Mouse (Mus musculus): ENCODE results near the gene Col26a1. TPM values are rescaled to one million over a fixed set of nuclear protein-coding genes. Genes with fewer than 3 reads are reported as not detected.

The Col26a1 gene
- polyA plus RNA-seq, 1 experiment from 2014 or later: 42.6 TPM

GRCm38 (mm10) chr5:136907587-136907986 is 24.6 kb upstream of the Col26a1 start:
- 50% methylated on average over 9 of the region's 9 CpGs for WGBS
- no peaks in the 10 kb centered on the region for H3K27me3 ChIP-seq
- 0 out of 2 replicates have a peak, but pooled peaks cover 2% of the 10 kb centered on the region for H3K9me3 ChIP-seq
- peaks cover 20% of the 10 kb centered on the region for H3K36me3 ChIP-seq (replicated peaks)
- H3K4me2 ChIP-seq: peak overlapping the region; percentile 69
- ATAC-seq (ENCODE audit: low FRiP score): peak; percentile 28
- H3K4me1 ChIP-seq: peaks cover 12% of the 10 kb centered on the region
- H3K9ac ChIP-seq: peak overlapping the region; percentile 66
- H3K4me3 ChIP-seq (replicated peaks): peak overlapping the region; percentile 74
- no peak overlapping the region for H3K27ac ChIP-seq

GRCm38 (mm10) chr5:136905630-136906029 is 22.6 kb upstream of the Col26a1 start:
- Histone ChIP-seq H3K27ac (no peak overlapping the region), H3K4me1 (peaks cover 12% of the 10 kb centered on the region), H3K36me3 (replicated peaks) (0 out of 2 replicates have a peak, but pooled peaks cover 1% of the 10 kb centered on the region), H3K9ac (no peak overlapping the region), H3K9me3 (0 out of 2 replicates have a peak, but pooled peaks cover 2% of the 10 kb centered on the region), H3K27me3 (no peaks in the 10 kb centered on the region), H3K4me2 (no peak overlapping the region), H3K4me3 (replicated peaks) (no peak overlapping the region)
- WGBS: 55% methylated on average over 7 of the region's 7 CpGs
- no peak for ATAC-seq (ENCODE audit: low FRiP score)

DNA sequence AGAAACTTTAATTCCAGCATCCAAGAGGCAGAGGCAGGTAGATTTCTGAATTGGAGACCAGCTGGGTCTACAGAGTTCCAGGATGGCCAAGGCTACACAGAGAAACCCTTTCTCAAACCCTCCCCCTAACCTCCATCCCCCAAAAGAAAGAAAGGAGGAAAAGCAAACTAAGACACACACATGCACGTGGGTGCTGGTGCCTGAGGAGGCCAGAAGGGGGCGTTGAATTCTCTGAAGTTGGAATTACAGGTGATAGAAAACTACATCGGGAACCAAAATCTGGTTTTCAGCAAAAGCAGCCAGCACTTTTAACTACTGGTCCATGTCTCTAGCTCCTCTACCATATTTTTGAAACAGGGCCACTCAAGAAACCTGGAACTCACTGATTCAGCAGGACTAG is 21.6 kb upstream of the Col26a1 start:
- H3K27me3 ChIP-seq: no peaks in the 10 kb centered on the region
- ATAC-seq (ENCODE audit: low FRiP score): no peak
- H3K27ac ChIP-seq: no peak overlapping the region
- H3K4me3 ChIP-seq (replicated peaks): no peak overlapping the region
- 0 out of 2 replicates have a peak, but pooled peaks cover 2% of the 10 kb centered on the region for H3K9me3 ChIP-seq
- no peak overlapping the region for H3K9ac ChIP-seq
- no peak overlapping the region for H3K4me2 ChIP-seq
- 59% methylated on average over 3 of the region's 3 CpGs for WGBS
- no peaks in the 10 kb centered on the region for H3K36me3 ChIP-seq (replicated peaks)
- peaks cover 12% of the 10 kb centered on the region for H3K4me1 ChIP-seq

DNA sequence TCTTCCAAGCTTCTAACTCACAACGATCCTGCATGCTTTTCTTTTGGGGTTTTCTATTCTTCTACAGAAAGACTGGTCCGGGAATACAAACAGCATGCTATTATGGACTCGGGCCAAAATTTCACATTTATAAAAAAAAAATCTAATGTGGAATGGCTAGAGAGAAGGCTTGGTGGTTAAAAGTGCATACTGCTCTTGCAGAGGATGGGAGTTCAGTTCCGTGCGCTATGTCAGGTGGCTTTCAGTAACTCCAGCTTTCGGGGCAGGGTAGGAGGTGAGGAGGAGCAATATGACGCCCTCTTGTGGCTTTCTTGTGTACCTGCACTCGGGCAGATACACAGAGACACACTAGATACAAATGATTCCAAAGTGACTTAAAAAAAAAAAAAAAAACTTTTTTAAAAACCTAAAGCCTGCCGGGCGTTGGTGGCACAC is 12.5 kb upstream of the Col26a1 start:
- Histone ChIP-seq H3K27ac (no peak overlapping the region), H3K36me3 (replicated peaks) (no peaks in the 10 kb centered on the region), H3K4me3 (replicated peaks) (no peak overlapping the region), H3K27me3 (no peaks in the 10 kb centered on the region), H3K4me1 (no peaks in the 10 kb centered on the region), H3K9me3 (no peaks in the 10 kb centered on the region), H3K9ac (no peak overlapping the region), H3K4me2 (no peak overlapping the region)
- WGBS: 66% methylated on average over 10 of the region's 10 CpGs
- ATAC-seq (ENCODE audit: low FRiP score): no peak

GRCm38 (mm10) chr5:136894840-136895528 is 12.0 kb upstream of the Col26a1 start:
- H3K9ac ChIP-seq: no peak overlapping the region

GRCm38 (mm10) chr5:136888539-136889355 is 5.7 kb upstream of the Col26a1 start:
- ATAC-seq (ENCODE audit: low FRiP score): no peak
- 73% methylated on average over 19 of the region's 19 CpGs for WGBS
- Histone ChIP-seq H3K4me2 (no peak overlapping the region), H3K36me3 (replicated peaks) (no peaks in the 10 kb centered on the region), H3K9ac (no peak overlapping the region), H3K4me3 (replicated peaks) (no peak overlapping the region), H3K27me3 (peaks cover 16% of the 10 kb centered on the region), H3K4me1 (peaks cover 5% of the 10 kb centered on the region; the same call in 1 of the 2 replicates), H3K9me3 (no peaks in the 10 kb centered on the region), H3K27ac (0 out of 2 replicates have a peak overlapping the region, but pooled peaks have one; percentile 20)

More at GRCm38 (mm10) chr5:136894840-136895528, 12.0 kb upstream of the Col26a1 start:
- H3K27ac ChIP-seq: no peak overlapping the region
- 74% methylated on average over 25 of the region's 25 CpGs for WGBS
- H3K36me3 ChIP-seq (replicated peaks): no peaks in the 10 kb centered on the region
- H3K4me1 ChIP-seq: no peaks in the 10 kb centered on the region
- no peaks in the 10 kb centered on the region for H3K27me3 ChIP-seq
- no peak overlapping the region for H3K4me2 ChIP-seq
- no peak for ATAC-seq (ENCODE audit: low FRiP score)
- no peak overlapping the region for H3K4me3 ChIP-seq (replicated peaks)
- H3K9me3 ChIP-seq: no peaks in the 10 kb centered on the region

DNA sequence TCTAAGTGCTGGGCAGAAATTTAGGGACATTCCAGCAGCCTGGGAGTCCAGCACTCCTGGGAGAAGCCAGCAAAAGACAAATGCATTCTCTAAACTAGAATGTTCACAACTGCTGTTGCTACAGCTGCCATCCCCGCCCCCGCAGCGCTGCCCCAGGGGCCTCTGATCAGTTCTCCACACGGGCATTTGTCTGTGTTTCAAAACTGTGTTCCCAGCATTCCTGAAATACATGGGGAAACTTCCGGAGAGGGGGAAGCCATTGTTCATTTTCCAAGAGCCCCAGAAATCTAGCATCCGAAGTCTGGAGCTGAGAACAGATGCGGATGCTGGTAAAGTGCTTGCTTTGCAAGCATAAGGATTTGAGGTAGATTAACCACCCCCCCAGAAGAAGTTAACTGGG is 3.9 kb upstream of the Col26a1 start:
- Histone ChIP-seq H3K27me3 (peaks cover 34% of the 10 kb centered on the region), H3K9me3 (no peaks in the 10 kb centered on the region), H3K36me3 (replicated peaks) (no peaks in the 10 kb centered on the region), H3K4me1 (peaks cover 18% of the 10 kb centered on the region), H3K27ac (no peak overlapping the region), H3K9ac (no peak overlapping the region), H3K4me3 (replicated peaks) (no peak overlapping the region), H3K4me2 (no peak overlapping the region)
- 38% methylated on average over 7 of the region's 7 CpGs for WGBS
- ATAC-seq (ENCODE audit: low FRiP score): no peak

- H3K27ac ChIP-seq: peak overlapping the region; percentile 31; the same call in 1 of the 2 replicates
Observed at GRCm38 (mm10) chr5:136882055-136882787, 788 bp downstream of the Col26a1 start.

GRCm38 (mm10) chr5:136881380-136882009 is 1.5 kb downstream of the Col26a1 start:
- H3K27me3 ChIP-seq: peaks cover 54% of the 10 kb centered on the region
- H3K27ac ChIP-seq: no peak overlapping the region
- H3K4me3 ChIP-seq (replicated peaks): peak overlapping the region; percentile 54
- peak overlapping the region; percentile 63; the same call in 1 of the 2 replicates for H3K9ac ChIP-seq
- peaks cover 17% of the 10 kb centered on the region for H3K4me1 ChIP-seq
- H3K4me2 ChIP-seq: peak overlapping the region; percentile 80
- no peaks in the 10 kb centered on the region for H3K36me3 ChIP-seq (replicated peaks)
- 4% methylated on average over 39 of the region's 39 CpGs for WGBS
- no peaks in the 10 kb centered on the region for H3K9me3 ChIP-seq
- peak; percentile 76 for ATAC-seq (ENCODE audit: low FRiP score)

More at GRCm38 (mm10) chr5:136882055-136882787, 788 bp downstream of the Col26a1 start:
- under 1% methylated on average over 47 of the region's 47 CpGs for WGBS
- H3K9me3 ChIP-seq: no peaks in the 10 kb centered on the region
- 0 out of 2 replicates have a peak, but pooled peaks have one; percentile 6 for ATAC-seq (ENCODE audit: low FRiP score)
- H3K4me2 ChIP-seq: peak overlapping the region; percentile 80
- H3K36me3 ChIP-seq (replicated peaks): no peaks in the 10 kb centered on the region
- peaks cover 22% of the 10 kb centered on the region for H3K4me1 ChIP-seq
- peak overlapping the region; percentile 63 for H3K9ac ChIP-seq
- peaks cover 54% of the 10 kb centered on the region for H3K27me3 ChIP-seq
- H3K4me3 ChIP-seq (replicated peaks): peak overlapping the region; percentile 54

DNA sequence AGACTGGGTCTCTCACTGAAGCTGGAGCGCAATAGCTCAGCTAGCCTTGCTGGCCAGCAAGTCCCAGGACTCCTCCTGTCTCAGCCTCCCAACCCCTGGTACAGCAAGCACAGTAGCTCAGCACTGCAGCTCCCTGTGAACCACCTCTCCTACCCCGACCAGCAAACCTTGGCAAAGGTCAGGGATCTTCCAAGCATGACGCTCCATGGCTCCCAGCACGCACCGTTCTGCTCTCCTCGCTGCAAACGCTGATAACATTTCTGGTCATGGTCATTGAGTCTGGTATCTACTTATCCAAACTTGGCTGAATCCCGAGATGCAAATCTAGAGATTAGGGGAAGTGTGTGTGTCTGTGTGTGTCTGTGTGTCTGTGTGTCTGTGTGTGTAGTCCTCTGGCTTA is 2.9 kb downstream of the Col26a1 start:
- Histone ChIP-seq H3K4me1 (peaks cover 17% of the 10 kb centered on the region), H3K9ac (no peak overlapping the region), H3K4me3 (replicated peaks) (no peak overlapping the region), H3K36me3 (replicated peaks) (no peaks in the 10 kb centered on the region), H3K27ac (no peak overlapping the region), H3K4me2 (no peak overlapping the region), H3K27me3 (peaks cover 51% of the 10 kb centered on the region), H3K9me3 (no peaks in the 10 kb centered on the region)
- 87% methylated on average over 8 of the region's 8 CpGs for WGBS
- no peak for ATAC-seq (ENCODE audit: low FRiP score)

- Histone ChIP-seq H3K27ac (no peak overlapping the region), H3K27me3 (no peaks in the 10 kb centered on the region), H3K4me2 (no peak overlapping the region), H3K9me3 (no peaks in the 10 kb centered on the region), H3K4me1 (no peaks in the 10 kb centered on the region), H3K36me3 (replicated peaks) (no peaks in the 10 kb centered on the region), H3K9ac (no peak overlapping the region), H3K4me3 (replicated peaks) (no peak overlapping the region)
- WGBS: 73% methylated on average over 10 of the region's 10 CpGs
- ATAC-seq (ENCODE audit: low FRiP score): no peak
Observed at GRCm38 (mm10) chr5:136874271-136874670, 8.7 kb downstream of the Col26a1 start.

Measured in forebrain, embryonic 12.5 days (tissue).